Mouse (Mus musculus) kidney, adult 2 months (tissue): ENCODE measurements around the gene Ttyh3.

Experiments used
- CTCF ChIP-seq: fragments of 200-500 bp; conservative IDR thresholded peaks from 2 replicates; pipeline ENCODE4 v1.5.1; 2011; ENCODE audit warnings: low read depth, mild to moderate bottlenecking, control low read depth, low read length, moderate library complexity, mixed read lengths; ENCODE audit not compliant: insufficient read depth, insufficient read length
- POLR2A ChIP-seq: fragments of 200-500 bp; IDR thresholded peaks from one replicate; pipeline ENCODE4 v1.6.1; 2011; ENCODE audit warnings: low read depth, low read length, control low read depth

DNA sequence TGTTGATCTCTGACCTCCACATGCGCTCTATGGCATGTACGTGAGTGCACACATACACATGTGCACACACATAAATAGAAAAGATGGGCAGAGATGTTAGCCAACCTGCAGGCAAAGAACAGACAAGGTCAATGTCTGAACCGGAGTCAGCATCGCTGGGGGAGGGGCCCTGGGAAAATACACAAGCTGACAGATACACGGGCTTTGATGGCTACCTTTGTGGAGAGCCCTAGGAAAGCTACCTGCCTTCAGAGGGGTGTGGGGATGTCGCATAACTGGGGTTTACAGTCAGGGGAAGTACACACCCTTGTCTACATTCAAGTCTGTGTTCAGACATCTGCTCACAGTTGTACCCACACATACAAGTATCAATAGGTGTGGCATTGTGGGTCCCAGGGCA lies 10.3 kb downstream of the Ttyh3 start:
- TF ChIP-seq CTCF (no peak), POLR2A (no peak)
